Mouse (Mus musculus): ENCODE results near the gene Catsperz.

Gene Catsperz

DNA sequence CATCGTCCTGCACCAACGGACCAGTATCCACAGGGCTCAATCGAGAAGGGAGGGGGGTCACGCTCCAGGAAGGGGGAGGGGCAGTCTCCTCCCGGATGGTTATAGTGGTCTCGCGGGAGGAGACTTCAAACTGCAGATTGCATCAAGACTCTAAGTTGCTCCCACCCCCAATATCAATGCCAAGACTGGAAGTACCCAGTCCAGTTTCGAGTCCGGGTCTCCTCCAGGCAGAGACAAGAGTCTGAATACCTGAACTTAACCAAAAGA is at the start of gene Catsperz:
TSS of gene Catsperz (minus strand) at position 74 of the 267 bp plus-strand sequence.
- DNase-seq, result no peak

DNA sequence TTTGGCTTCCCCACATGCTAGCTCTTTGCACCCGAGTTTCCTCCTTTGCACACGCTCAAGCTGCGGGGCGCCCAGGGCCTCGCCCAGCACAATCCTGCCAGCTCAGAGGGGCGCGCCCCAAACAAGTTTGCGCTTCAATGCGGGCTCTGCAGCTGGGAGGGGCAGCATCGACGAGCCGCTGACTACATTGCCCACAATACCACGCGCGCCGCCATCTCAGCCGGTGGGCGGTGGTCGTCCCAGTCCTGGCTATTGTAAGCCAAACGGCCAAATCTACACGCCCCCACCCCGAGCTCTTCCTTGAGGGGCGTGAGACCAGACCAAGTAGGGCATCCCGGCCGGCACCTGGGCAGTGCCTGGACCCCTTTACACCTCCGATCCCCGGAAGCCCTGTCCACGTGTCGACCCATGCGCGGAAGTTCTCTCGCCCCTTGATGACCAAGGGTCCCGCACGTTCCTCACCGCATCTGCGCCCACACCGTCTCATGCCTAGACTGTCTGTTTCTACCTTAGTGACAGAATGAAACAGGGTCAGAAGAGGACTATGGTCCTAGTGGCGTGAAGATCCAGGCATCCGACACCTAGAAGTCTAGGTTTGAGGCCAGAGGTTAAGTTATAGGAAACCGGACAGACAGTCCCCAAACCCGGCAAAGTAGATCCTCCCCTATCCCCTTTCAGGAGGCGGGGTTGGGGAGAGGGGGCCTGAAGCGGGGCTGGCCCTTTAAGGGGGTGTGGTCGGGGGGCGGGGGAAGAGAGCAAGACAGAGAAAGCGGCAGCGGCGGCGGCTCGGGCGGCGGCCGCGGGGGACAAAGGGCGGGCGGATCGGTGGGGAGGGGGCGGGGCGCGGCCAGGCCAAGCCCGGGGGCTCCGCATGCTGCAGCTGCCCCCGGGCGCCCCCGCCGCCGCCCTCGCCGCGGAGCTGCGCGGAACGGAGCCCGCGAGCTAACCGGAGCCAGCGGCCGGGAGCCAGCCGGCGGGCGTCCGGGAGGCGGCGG is 49.3 kb upstream of the Catsperz start, which contains the start of gene Ppp1r14b:
TSS of gene Ppp1r14b (plus strand) at position 758 of the 995 bp plus-strand sequence.
- peak; percentile 78 to 80 for DNase-seq

DNA sequence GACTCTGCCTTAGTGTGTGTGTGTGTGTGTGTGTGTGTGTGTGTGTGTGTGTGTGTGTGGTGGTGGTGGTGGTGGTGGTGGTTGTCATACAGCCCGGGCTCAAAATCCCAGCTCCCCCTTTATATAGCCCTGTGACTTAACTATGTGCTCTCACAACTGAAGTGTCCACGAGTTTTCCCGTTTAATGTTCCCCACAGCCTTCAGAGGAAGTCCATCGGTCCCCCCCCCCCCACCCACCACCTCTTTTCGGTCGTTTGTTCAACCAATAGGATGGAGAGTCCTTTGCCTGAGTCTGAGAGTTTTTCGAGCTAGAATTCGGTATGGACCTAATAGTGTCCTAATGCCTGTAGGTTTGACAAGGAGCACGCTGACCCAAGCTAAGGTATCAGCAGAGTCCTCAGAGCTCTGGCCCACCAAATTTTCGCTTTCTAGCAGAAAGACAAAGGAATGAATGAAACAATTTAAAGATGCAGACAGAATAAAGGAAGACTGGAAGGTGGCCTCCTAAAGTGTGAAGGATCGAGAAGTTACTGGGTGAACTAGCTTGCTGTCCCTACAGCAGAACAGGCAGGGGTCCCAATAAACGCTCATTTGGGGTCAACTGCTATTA is 48.5 kb upstream of the Catsperz start:
- no peak for DNase-seq

DNA sequence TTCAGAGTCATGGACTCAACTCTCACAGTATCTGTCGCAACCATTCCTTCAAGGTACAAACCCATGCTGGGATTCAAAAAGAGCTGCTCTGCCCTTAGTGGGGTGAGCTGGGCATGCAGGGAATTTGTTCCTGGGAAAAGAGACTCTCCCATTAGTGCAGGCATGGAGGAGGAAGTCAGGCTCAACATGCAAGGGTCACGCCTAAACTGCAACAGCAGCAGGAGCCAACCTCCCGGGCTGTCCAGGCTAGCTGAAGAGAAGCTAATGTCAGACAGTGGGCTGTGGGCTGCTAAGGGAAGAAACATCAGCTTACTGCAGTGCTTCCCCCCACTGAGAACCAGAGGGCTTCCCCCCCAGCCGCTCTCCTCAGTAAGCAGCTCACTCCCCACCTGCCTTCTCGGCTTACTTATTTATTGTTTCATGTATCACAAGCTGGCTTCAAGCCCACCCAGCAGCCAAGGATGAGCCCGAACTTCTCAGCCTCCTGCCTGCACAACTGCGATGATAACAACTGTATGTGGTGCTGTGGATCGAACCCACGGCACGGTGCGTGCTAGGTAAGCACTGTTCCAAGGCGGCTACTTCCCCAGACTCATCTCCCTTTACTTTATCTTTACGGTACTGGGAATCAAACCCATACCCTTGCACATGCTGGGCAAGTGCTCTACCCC is 47.2 kb upstream of the Catsperz start:
- DNase-seq, result no peak

DNA sequence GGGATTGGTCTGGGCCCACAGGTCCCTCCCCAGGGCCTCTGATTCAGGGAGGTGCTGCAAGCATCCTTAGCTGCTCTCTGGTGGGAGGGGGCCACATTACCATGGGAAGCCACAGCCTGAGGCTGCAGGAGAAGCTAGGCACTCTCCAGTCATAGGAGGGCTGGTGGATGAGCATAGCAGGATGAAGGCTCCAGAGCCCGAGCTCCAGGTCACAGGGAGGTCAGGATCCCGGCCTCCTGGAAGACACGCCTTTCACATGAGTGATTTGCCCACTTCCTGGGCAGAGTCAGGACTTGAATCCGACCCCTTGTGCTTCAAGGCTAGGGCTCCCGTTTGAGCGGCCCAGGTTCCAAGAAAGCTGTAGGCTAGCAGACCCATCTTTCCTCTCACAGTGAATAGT is 46.5 kb upstream of the Catsperz start:
- no peak for DNase-seq

DNA sequence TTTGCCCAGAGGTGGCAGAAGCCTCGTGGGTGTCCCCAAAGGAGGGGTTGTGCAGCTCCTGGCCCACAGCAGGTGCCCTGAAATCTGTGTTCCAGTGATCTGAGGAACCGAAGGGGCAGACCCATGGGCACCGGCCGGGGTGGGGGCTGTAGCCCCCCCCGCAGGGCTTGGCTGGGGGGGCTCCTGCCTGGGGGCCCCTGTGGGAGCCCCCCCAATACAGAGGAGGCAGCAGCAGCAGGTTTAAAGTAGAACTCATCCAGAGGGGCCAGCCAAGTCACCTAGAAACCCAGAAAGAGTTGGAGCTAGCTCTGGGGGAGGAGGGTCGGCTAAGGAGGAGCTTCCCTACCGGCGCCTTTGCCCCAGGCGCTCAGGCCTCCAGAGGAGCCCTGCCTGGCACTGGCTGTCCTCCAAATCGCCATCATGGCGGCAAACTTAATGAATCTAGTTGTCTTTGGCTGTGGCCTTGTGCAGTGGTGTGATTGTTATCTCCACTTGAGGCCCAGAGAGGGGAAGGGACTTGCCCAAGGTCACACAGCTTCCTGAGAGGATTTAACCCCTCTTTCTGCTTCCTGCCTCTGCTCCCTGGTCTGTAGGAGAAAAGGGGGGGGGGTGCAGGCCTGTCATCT is 45.4 kb upstream of the Catsperz start:
- no peak for DNase-seq

DNA sequence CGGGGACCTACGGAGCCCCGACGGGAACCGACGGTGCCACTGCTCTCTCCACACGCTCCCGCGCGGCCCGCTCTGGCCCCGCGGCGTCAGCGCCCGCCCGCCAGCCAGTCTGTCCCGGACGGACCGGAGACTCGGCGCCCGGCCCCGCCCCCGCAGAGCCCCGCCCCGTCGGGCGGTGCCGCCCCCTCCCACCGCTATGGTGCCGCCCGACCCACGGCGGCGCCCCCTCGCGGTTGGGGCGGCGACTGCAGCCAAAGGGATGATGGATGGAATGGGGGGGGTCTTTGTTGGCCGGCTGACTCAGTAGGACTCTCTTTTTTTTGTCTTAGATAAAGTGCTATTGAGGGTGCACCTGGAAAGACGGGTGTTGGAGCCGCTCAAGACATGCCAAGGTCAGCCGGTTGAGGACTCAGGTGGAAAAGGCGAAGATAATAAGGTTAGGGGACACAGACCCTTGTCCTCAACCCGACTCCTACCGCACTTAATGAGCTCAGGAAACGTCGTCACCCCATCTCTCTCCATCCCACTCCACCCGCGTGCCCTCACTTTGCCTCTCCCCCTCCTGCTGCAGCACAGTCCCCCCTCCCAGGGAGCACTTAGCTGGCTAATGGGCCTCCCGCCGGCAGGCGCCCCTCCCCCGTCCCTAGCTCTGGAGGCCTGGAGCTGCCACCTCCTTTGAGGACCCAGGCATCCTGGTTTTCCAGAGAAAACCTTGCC is 44.6 kb upstream of the Catsperz start:
- DNase-seq, result peak; percentile 83 to 88

DNA sequence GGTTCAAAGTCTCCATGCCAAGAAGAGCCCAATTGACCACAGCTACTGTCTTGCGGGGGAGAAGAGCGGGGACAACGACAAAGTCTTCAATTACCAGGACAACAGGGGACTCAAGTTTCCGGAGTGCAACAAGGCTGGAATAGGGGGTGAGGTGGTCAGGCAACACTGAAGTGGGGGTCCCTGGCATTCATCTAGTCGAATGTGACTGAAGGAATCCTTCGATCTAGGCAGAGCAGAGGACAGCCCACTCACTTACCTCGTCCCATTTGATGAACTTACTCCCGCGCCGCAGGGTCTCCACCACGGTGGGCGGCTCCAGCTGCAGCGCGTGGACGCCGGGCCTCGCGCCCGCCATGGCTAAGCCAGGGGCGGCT is 44.1 kb upstream of the Catsperz start:
- no peak for DNase-seq

DNA sequence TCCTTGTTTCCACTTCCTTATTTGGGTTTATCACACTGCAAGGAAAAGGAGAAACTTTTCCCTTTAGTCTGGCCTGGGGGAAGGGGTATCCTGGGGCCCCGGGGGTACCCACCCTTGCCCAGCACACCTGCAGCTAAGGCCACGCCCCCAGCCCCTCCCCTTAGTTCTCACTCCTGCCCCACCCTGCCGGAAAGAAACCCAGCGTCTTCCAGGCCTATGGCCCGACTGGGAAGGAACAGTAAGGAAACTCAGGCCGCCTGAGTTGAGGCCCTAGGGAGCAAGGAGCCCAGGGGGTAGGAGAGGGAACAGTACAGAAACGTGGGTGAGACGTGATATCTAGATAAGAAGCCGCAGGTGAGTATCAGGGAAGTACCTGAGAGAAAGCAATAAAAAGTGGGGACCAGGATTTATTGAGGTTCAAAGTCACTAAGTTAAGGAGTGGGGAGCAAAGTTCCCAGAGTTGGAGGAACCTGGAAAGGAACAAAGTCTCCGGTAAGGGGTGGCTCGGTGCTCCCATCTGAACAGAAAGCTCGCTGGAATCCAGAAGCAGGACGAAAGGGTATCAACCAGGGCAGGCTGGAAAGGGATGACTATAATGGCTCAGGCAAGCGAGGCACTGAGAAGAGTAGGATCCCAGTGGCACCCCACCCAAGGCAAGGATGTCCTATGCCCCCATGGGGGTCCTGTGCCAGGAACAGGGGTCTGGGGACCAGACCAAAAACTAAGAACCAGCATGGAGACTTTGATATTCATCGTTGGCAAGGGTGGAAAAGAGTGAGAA is 43.5 kb upstream of the Catsperz start:
- peak; percentile 30 to 36 for DNase-seq

DNA sequence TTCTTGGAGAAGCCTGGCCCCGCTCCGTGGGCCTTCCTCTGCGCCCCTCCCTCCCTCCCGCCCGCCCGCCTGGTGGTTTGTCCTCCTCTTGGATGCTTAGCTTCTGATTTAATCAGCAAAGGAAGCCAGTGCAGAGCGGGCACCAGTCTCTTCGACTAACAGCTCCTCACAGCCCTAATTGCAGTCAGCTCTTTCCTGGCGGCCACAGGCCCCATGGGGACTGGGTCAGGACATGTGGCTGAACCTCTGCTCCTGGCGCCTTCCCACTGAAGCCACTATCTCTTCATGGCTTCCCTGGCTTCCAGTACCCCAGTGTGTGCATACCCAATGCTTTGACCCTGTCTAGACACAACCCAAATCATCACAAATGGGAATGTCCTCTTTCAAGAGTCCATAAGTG is 31.3 kb upstream of the Catsperz start:
- no peak for DNase-seq

DNA sequence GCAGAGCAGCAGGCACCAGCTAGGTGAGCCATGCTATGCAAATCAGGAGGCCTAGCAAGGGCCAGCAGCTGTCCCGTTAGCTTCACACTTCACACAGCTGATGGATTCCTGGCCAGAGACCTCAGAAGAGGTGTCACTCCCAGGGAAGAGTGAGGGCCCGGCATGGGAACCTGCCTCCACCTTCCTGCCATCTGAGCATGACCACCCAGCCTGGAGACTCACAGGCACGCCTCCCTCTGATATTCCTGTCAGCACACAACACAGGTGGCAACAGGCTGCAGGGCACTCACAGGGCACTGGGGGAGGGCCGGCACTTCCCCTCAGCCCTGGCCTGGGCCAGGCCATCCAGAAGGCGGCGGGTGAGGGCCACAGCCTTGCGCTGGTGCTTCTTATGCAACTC is 30.2 kb upstream of the Catsperz start:
- DNase-seq, result no peak

DNA sequence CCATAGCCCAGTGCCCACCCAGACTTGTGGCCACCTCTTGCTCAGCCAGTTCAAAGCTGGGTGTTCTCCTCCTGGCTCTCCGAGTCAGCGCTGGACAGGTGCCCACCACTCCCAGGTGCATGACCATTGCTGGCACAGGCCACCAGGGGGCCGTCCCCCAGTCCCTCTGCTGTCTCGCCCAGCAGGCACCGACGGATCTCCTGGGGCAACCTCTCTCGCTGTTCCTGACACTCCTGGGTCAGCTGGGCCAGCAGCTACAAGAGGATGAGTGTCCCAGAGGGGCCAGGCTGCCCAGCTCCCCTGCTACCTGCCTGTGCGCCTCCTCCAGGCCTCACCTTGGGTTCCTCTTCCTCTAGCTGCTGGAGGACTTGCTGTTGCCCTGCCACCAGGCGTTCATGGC is 28.9 kb upstream of the Catsperz start:
- DNase-seq, result peak; percentile 43 to 50

DNA sequence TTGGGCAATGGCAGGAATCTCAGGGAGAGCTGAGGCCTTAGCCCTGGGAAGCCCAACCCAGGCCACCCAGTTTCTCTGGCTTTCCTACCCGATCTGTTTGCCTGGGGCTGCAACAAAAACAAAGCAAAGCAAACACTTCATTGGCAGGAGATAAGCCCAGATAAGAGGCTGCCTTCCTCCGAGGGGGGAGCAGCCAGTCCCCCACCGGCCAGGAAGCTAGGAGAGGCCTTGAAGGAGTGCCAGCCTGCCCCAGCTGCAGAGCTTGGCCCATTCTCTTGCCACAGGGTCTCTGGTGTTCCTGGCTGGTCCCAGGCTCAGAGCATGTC is 27.5 kb upstream of the Catsperz start:
- no peak for DNase-seq

DNA sequence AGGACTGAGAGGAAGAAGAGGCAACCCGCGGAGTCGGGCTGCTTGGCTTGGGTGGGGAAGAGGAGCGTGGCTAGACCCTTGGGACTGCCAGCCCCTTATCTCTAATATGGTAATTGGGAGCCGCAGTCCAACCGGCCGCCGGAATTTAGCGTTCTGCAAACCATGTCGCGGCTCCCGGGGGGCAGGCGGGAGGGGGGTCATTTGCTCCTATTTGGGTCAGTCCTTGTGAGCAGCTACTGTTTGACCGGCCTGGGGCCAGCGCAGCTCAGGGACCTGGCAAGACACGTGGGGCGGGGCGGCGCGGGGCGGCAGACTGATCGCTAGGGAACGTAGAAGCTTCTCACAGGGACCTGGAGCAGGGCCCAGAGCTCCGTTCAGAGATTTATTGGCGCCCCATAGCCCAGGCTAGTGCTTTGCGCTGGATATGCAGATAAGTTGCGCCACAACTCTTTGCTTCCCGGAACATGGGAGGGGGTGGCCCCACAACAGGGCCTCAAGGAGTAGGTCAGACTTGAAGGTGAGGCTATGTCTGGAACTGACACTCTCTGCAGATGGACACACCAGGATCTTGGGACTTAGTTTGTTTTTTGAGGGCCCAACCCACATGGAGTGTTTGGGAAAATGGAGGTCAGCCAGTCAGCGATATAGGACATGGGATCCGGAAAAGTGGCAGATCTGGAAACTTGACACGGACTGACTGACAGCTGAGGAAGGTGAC is 27.0 kb upstream of the Catsperz start:
- DNase-seq, result peak; percentile 41 to 48

DNA sequence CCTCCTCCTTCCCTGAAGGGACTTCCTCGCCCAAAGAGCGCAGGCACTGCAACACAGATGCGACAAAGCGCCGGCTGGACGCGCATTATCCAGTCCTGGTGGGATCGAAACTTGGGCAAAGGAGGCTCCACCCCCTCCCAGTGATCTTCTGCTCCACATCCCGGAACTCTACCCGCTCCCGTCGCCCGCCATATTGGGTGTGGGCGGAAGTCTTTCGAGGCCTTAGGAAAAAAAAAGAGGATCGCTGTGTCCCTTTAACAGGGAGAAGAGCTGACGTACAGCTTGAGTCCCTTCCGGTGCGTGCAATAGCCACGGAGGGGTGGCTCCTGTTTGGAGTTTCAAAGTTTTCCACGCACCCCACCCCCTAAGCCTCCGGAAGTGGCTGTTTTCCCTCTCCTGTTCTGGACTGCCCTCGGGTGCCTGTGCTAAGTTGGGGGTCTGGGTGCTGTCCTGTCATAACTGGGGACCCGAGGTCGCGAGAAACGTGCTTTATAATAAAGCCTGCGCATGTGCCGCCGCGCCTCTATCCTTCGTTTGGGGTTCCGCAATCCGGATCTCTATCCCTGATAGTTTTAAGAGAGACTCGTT is 26.3 kb upstream of the Catsperz start:
- peak; percentile 64 to 68 for DNase-seq

DNA sequence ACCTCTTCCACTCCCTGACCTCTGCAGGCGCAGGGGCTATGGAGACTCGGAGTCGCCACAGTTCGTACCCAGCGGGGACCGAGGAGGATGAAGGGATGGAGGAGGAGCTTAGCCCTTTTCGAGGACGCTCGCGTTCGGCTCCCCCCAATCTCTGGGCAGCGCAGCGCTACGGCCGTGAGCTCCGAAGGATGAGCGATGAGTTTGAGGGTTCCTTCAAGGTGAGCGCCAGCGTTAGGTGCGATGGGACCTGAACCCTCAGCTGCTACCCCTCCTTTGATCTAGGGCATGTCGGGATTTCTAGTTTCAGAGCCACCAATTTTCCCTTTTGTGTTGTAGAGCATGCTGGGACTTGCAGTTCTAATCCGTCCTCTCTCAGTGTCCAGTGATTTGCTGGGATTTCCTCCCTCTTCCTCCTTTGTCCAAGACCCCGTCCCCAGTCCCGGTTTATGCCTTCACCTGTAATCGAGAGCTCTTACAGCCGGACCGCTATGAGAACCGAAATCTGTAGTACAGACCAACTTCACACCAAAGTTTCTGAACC is 25.5 kb upstream of the Catsperz start:
- peak in 1 of 2 experiments; percentile 29 for DNase-seq

DNA sequence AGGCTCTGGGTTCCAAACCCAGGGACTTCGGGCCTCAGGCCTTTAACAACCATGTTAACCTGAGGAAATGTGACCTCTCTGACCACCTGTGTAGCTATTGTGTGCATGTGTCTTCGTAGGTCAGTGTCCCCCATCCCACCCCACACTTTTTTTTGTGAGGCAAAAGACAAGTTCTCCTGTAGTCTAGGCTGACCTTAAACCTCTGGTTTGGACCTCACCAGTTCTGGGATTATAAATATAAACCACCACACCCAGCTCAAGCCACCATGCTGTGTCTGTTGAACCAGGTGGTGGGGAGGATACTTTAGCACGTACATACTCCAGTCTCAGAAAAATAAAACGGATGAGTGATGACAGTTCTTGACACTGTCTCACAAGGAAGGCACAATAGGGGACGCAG is 24.8 kb upstream of the Catsperz start:
- no peak for DNase-seq

DNA sequence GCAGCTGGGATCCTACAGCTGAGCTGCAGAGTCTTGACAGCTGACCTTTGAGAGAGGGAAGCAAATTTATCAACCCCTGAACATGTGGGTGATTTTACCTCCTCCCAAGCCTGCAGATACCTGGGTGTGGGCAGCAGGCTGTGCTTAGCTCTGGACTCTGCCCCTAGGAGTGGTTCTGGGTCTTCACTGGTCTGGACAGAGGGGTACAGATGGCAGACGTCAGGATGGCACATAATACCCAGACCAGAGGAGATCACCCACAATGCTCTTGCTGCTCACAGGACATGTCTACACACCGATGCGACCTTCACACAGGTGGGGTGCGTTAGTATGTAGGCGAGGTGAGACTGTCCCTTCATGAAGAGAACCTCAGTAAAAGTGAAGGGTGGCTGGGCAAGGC is 24.4 kb upstream of the Catsperz start:
- DNase-seq, result no peak

DNA sequence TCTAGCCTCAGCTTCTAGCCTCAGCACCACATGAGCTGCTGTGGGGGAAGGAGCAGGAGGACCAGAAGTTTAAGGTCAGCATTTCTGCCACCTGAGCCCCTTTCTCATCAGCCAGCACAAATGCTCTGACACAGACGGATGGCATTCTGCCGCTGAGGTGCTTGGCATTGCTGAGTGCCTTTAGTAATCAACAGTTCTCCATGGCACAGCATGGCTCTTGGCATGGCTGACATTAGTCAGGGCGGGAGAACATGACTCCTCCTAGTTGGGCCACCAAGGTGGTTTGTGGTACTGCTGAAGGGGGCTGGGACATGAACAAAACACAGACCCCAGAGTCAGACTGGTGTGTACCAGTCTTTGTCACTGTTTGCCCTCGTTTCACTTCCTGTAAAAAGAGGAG is 23.0 kb upstream of the Catsperz start:
- no peak for DNase-seq

DNA sequence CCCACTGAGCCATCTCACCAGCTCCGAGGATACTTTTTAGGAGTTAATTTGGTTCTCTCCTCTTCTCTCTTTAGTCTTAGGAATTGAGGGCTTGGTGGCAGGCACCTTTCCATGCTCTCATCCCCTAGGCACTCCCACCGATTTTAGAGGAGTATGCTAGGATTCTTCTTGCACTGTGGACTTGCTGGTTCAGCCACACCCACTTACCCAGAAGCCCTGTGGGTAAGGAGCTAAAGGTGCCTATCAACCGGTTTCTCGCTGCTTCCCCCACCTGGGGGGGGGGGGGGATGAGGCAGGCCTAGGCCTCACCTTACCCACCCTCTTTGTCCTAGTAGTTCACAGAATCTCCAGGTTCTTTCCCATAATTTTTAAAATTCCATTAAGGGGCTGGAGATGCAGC is 22.6 kb upstream of the Catsperz start:
- DNase-seq, result no peak

DNA sequence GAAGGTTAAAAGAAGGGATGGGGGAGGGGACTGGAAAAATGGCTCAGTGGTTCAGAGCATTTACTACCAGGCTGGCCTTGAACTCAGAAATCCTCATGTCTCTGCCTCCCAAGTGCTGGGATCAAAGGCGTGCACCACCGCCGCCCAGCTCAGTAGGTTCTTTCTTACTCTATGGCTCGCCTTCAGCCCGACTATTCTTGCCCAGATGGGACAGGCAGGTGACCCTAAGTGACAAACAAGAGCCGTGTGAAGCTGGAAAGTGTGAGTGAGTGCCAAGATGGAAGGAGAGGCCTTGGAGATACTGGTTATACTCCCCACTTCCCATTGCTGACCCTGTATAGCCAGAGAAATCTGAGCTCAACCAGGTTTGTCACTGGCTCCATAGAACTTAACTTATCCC is 18.5 kb upstream of the Catsperz start:
- DNase-seq, result no peak

Measured in B cell, adult 2 months (primary cell).